Mouse (Mus musculus): Measurements from ENCODE around the gene Prss41. TPM values are rescaled to one million over a fixed set of nuclear protein-coding genes. Genes with fewer than 3 reads are reported as not detected.

Prss41 gene
- total and polyA plus RNA-seq, 2 experiments from 2014 or later: 0.11 to 1.3 TPM

DNA sequence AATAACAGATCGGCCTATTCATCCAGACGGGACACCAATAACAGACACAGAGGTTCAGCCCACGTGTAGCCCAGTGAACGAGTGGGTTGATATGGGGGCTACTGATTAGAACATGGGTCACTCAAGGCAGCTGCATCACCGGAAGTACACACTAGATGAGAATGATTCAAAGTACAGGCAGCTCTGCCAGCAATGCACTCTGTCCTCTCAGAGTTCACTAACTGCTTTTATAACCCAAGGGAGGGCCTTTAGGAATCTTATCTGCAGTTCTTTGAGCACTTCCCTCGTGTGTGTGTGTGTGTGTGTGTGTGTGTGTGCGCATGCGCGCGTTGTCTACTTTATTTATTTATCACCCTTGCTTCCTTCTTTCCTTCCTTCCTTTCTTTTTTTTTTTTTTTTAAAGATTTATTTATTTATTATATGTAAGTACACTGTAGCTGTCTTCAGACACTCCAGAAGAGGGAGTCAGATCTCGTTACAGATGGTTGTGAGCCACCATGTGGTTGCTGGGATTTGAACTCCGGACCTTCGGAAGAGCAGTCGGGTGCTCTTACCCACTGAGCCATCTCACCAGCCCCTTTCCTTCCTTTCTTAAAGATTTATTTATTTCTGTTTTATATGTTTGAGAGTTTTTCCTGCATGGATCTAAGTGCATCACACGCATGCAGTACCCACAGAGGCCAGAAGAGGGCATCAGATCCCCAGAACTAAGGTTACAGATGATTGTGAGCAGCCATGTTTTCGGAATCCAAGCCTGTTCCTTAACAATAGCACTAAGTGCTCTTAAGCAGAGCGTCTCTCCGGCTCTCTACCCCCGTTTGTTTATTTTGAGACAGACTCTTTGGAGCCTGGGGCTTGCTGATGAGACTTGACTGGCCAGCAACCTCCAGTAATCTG, 7.1 kb upstream of the Prss41 start:
- TF ChIP-seq CTCF (IDR thresholded peaks at IDR 0.05): peak; percentile 87
- Histone ChIP-seq H3K9ac (replicated peaks; ENCODE audit: low read length, poor library complexity, severe bottlenecking) (no peak overlapping the region), H3K4me3 (ENCODE audit: low read depth, low read length) (no peak overlapping the region), H3K9me3 (ENCODE audit: low read length) (no peaks in the 10 kb centered on the region), H3K4me1 (ENCODE audit: insufficient read depth, low read length) (no peaks in the 10 kb centered on the region), H3K36me3 (ENCODE audit: insufficient read depth, low read length) (no peaks in the 10 kb centered on the region), H3K4me2 (ENCODE audit: low read depth, low read length, poor library complexity, severe bottlenecking) (no peak overlapping the region), H3K27ac (ENCODE audit: low read depth, low read length) (peak overlapping the region; percentile 51), H3K27me3 (ENCODE audit: insufficient read depth, low read length) (no peaks in the 10 kb centered on the region)
- DNase-seq (ENCODE audit: low spot score) (peak; percentile 83), ATAC-seq (ENCODE audit: low FRiP score) (peak; percentile 84)
- WGBS: 65% methylated on average over 18 of the region's 19 CpGs

DNA sequence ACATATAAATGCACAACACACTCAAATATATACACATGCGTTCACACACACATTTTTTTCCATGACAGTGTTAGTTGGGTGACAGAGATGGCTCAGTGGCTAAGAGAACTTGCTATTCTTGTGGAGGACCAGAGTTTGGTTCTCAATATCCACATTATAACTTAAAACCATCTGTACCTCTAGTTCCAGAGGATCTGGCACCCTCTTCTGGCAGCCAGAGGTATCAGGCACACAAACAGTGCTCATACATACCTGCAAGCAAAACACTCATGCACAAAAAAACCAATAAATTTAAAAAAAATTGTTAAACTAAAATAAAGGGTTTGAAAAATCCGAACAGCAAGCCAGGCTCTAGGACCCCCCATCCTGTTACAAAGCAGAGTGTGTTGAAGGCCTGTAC, 6.1 kb upstream of the Prss41 start:
- no peak overlapping the region for H3K4me2 ChIP-seq (ENCODE audit: low read depth, low read length, poor library complexity, severe bottlenecking)
- TF ChIP-seq CTCF (IDR thresholded peaks at IDR 0.05): peak; percentile 41
- H3K27ac ChIP-seq (ENCODE audit: low read depth, low read length): no peak overlapping the region
- WGBS: 53% methylated on average over 2 of the region's 2 CpGs
- DNase-seq (ENCODE audit: low spot score): no peak
- H3K4me3 ChIP-seq (ENCODE audit: low read depth, low read length): no peak overlapping the region
- no peaks in the 10 kb centered on the region for H3K9me3 ChIP-seq (ENCODE audit: low read length)
- no peaks in the 10 kb centered on the region for H3K4me1 ChIP-seq (ENCODE audit: insufficient read depth, low read length)
- H3K9ac ChIP-seq (replicated peaks; ENCODE audit: low read length, poor library complexity, severe bottlenecking): no peak overlapping the region
- ATAC-seq (ENCODE audit: low FRiP score): no peak
- no peaks in the 10 kb centered on the region for H3K36me3 ChIP-seq (ENCODE audit: insufficient read depth, low read length)
- no peaks in the 10 kb centered on the region for H3K27me3 ChIP-seq (ENCODE audit: insufficient read depth, low read length)

DNA sequence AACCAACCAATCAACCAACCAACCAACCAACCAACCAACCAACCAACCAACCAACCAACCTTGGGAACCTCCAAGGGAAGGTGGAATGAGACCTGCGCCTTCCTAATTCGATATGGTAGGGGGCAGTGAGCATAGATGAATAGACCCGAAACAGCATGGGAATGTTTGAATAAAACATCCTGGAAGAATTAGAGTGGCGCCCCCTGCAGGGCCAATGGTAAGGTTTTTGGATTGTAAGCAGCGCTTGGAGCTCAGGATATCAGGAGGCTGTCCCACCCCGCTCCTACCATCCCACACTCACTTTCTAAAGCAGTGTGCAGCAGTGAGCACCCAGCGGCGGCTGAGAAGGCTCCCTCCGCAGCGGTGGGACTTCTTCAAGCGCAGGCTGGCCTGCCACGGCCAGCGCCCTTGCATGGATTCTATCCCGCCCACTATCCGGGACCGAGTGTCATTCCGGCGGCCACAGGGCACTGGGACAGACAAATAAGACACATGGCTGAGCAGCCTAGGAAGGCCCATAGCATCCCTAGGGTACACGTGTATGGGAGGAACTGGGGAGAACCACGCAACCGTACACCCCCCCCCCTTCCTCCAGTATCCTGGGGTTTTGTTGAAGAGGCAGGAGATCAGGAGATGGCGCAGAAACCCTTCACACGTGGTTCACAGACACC, 696 bp downstream of the Prss41 start:
- H3K27ac ChIP-seq (ENCODE audit: low read depth, low read length): no peak overlapping the region
- peak; percentile 27; the same call in 1 of the 2 replicates for TF ChIP-seq CTCF (IDR thresholded peaks at IDR 0.05)
- H3K4me3 ChIP-seq (ENCODE audit: low read depth, low read length): no peak overlapping the region
- no peak for DNase-seq (ENCODE audit: low spot score)
- no peaks in the 10 kb centered on the region for H3K27me3 ChIP-seq (ENCODE audit: insufficient read depth, low read length)
- 48% methylated on average over 23 of the region's 23 CpGs for WGBS
- H3K36me3 ChIP-seq (ENCODE audit: insufficient read depth, low read length): no peaks in the 10 kb centered on the region
- H3K9me3 ChIP-seq (ENCODE audit: low read length): no peaks in the 10 kb centered on the region
- no peak overlapping the region for H3K4me2 ChIP-seq (ENCODE audit: low read depth, low read length, poor library complexity, severe bottlenecking)
- H3K4me1 ChIP-seq (ENCODE audit: insufficient read depth, low read length): no peaks in the 10 kb centered on the region
- ATAC-seq (ENCODE audit: low FRiP score): no peak
- H3K9ac ChIP-seq (replicated peaks; ENCODE audit: low read length, poor library complexity, severe bottlenecking): no peak overlapping the region

DNA sequence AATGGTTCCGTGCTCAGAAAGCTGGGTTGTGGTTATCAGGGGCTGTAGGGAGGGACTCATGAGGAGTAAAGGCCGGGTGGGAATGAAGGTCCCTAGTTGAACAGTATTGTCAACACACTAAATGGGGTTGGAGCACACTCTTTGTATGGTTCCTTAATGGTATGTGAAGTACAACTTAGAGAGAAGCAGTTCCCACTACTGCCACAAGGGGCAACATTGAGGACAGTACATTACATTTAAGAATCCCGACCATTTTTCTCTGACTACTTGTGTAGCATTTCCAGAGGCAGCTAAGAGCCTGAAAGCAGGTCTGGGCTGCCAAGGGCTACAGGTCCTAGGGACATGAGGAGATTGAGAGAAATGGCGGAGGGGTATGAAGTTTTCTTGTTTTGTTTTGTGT, 2.8 kb downstream of the Prss41 start:
- Histone ChIP-seq H3K4me1 (ENCODE audit: insufficient read depth, low read length) (no peaks in the 10 kb centered on the region), H3K9me3 (ENCODE audit: low read length) (no peaks in the 10 kb centered on the region), H3K27me3 (ENCODE audit: insufficient read depth, low read length) (no peaks in the 10 kb centered on the region), H3K4me2 (ENCODE audit: low read depth, low read length, poor library complexity, severe bottlenecking) (no peak overlapping the region), H3K9ac (replicated peaks; ENCODE audit: low read length, poor library complexity, severe bottlenecking) (no peak overlapping the region), H3K36me3 (ENCODE audit: insufficient read depth, low read length) (no peaks in the 10 kb centered on the region), H3K27ac (ENCODE audit: low read depth, low read length) (no peak overlapping the region), H3K4me3 (ENCODE audit: low read depth, low read length) (no peak overlapping the region)
- TF ChIP-seq CTCF (IDR thresholded peaks at IDR 0.05): peak; percentile 86
- ATAC-seq (ENCODE audit: low FRiP score) (no peak), DNase-seq (ENCODE audit: low spot score) (peak; percentile 79)
- 31% methylated on average over 4 of the region's 4 CpGs for WGBS

DNA sequence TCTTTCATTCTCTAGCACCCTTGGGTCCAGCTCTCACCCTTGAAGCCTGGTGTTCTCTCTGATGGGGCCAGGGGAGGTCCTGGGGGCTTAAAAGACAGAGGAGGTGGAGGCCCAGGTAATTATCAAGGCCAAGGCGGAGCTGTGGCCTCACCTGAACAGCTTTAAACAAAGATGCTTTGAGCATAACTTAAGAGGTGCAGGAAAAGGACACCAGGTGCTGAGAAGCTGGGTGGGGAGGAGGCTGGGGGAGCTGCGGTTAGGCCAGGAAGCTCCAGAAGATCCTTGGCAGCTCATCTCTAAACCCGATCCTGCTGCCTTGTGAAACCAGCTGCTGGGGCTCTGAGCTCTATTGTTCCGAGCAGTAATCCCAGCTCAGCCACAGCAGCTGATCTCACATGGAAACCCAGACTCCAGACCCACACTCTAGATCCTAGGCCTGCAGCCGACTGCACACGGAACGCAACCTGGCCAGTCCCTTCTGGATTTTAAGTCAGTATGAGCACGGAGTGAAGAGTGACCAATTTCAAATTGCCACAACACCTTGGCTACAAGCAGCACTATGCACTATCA, 7.9 kb downstream of the Prss41 start, which contains the start of gene Prss33:
Gene Prss33, minus strand, starts transcription at position 51 of the 570 bp plus-strand sequence.
- no peak for TF ChIP-seq CTCF (IDR thresholded peaks at IDR 0.05)
- DNase-seq (ENCODE audit: low spot score) (no peak), ATAC-seq (ENCODE audit: low FRiP score) (no peak)
- WGBS: 32% methylated on average over 8 of the region's 8 CpGs
- Histone ChIP-seq H3K4me2 (ENCODE audit: low read depth, low read length, poor library complexity, severe bottlenecking) (no peak within 1 kb of the TSS), H3K9me3 (ENCODE audit: low read length) (no peaks in the 10 kb centered on the region), H3K27me3 (ENCODE audit: insufficient read depth, low read length) (0 out of 2 replicates have a peak, but pooled peaks cover 5% of the 10 kb centered on the region), H3K4me3 (ENCODE audit: low read depth, low read length) (no peak within 1 kb of the TSS), H3K4me1 (ENCODE audit: insufficient read depth, low read length) (no peaks in the 10 kb centered on the region), H3K9ac (replicated peaks; ENCODE audit: low read length, poor library complexity, severe bottlenecking) (no peak within 1 kb of the TSS), H3K36me3 (ENCODE audit: insufficient read depth, low read length) (no peaks in the 10 kb centered on the region), H3K27ac (ENCODE audit: low read depth, low read length) (no peak within 1 kb of the TSS)

Data from midbrain, postnatal 0 days (tissue).